Mouse (Mus musculus): Measurements from ENCODE around the gene Trappc10.

- TF ChIP-seq POLR2A (IDR thresholded peaks at IDR 0.05; ENCODE audit: borderline replicate concordance, control insufficient read depth, low read depth, low read length), result no peak
- TF ChIP-seq CTCF (IDR thresholded peaks at IDR 0.05; ENCODE audit: control insufficient read depth, insufficient read depth, low read length), result no peak
Observed at GRCm38 (mm10) chr10:78264735-78265134, 20.3 kb upstream of the Trappc10 start.

Data from bone marrow, adult 2 months (tissue).